Mouse (Mus musculus): ENCODE data around the gene Ccdc69. TPM values are rescaled to one million over a fixed set of nuclear protein-coding genes. Genes with fewer than 3 reads are reported as not detected.

The Ccdc69 gene
- polyA plus RNA-seq, 1 experiment from 2014 or later: 0.41 TPM

GRCm38 (mm10) chr11:55016758-55017157 lies 61.2 kb downstream of the Ccdc69 start:
- Histone ChIP-seq H3K4me1 (peaks cover 8% of the 10 kb centered on the region), H3K36me3 (peaks cover 4% of the 10 kb centered on the region; the same call in 1 of the 2 replicates), H3K9me3 (no peaks in the 10 kb centered on the region), H3K4me2 (replicated peaks) (no peak overlapping the region), H3K27ac (no peak overlapping the region), H3K9ac (no peak overlapping the region), H3K4me3 (no peak overlapping the region), H3K27me3 (replicated peaks) (no peaks in the 10 kb centered on the region)
- 76% methylated on average over 1 of the region's 1 CpGs for WGBS
- no peak for ATAC-seq (ENCODE audit: low FRiP score, low read depth)

GRCm38 (mm10) chr11:55015831-55016241 lies 62.1 kb downstream of the Ccdc69 start:
- Histone ChIP-seq H3K4me3 (no peak overlapping the region), H3K4me2 (replicated peaks) (no peak overlapping the region), H3K27ac (no peak overlapping the region), H3K9ac (no peak overlapping the region), H3K36me3 (peaks cover 4% of the 10 kb centered on the region; the same call in 1 of the 2 replicates), H3K9me3 (no peaks in the 10 kb centered on the region), H3K27me3 (replicated peaks) (no peaks in the 10 kb centered on the region), H3K4me1 (peaks cover 7% of the 10 kb centered on the region)
- ATAC-seq (ENCODE audit: low FRiP score, low read depth): no peak
- 82% methylated on average over 9 of the region's 9 CpGs for WGBS

GRCm38 (mm10) chr11:55015264-55015663 lies 62.7 kb downstream of the Ccdc69 start:
- H3K27ac ChIP-seq: no peak overlapping the region
- no peaks in the 10 kb centered on the region for H3K9me3 ChIP-seq
- ATAC-seq (ENCODE audit: low FRiP score, low read depth): no peak
- H3K4me1 ChIP-seq: peaks cover 7% of the 10 kb centered on the region
- no peaks in the 10 kb centered on the region for H3K27me3 ChIP-seq (replicated peaks)
- no peak overlapping the region for H3K9ac ChIP-seq
- no peak overlapping the region for H3K4me3 ChIP-seq
- H3K4me2 ChIP-seq (replicated peaks): no peak overlapping the region
- 88% methylated on average over 3 of the region's 3 CpGs for WGBS
- H3K36me3 ChIP-seq: peaks cover 4% of the 10 kb centered on the region; the same call in 1 of the 2 replicates

GRCm38 (mm10) chr11:55013802-55014201 lies 64.1 kb downstream of the Ccdc69 start:
- no peak overlapping the region for H3K9ac ChIP-seq
- no peaks in the 10 kb centered on the region for H3K27me3 ChIP-seq (replicated peaks)
- no peaks in the 10 kb centered on the region for H3K9me3 ChIP-seq
- no peaks in the 10 kb centered on the region; the same call in 1 of the 2 replicates for H3K4me1 ChIP-seq
- H3K4me2 ChIP-seq (replicated peaks): no peak overlapping the region
- no peak for ATAC-seq (ENCODE audit: low FRiP score, low read depth)
- peaks cover 13% of the 10 kb centered on the region for H3K36me3 ChIP-seq
- 78% methylated on average over 6 of the region's 6 CpGs for WGBS
- no peak overlapping the region for H3K27ac ChIP-seq
- H3K4me3 ChIP-seq: no peak overlapping the region

GRCm38 (mm10) chr11:55012551-55013521 lies 65.1 kb downstream of the Ccdc69 start:
- no peaks in the 10 kb centered on the region; the same call in 1 of the 2 replicates for H3K4me1 ChIP-seq
- H3K9ac ChIP-seq: no peak overlapping the region
- no peak for ATAC-seq (ENCODE audit: low FRiP score, low read depth)
- H3K27me3 ChIP-seq (replicated peaks): no peaks in the 10 kb centered on the region
- no peak overlapping the region for H3K4me2 ChIP-seq (replicated peaks)
- no peak overlapping the region for H3K27ac ChIP-seq
- no peaks in the 10 kb centered on the region for H3K9me3 ChIP-seq
- H3K36me3 ChIP-seq: peaks cover 20% of the 10 kb centered on the region
- H3K4me3 ChIP-seq: no peak overlapping the region
- 83% methylated on average over 5 of the region's 5 CpGs for WGBS

DNA sequence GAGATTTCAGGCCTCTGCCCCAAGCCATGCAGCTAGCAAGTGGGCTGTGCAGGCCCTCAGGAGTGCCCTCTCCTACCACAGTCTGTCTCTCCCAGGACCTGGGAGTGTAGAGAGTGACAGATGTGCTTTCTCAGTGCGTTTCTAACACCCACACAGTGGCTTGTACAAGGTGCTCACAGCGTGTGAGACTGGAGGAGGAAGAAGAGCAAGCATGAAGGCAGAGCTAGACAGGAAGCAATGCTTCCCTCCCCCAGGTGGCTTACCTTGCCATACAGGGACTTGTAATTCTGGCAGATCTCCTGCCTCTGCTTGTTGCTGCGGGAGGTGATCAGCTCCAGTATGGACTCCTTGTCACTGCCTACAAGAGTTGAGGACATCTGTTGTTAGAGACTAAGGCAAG lies 66.5 kb downstream of the Ccdc69 start:
- WGBS: 90% methylated on average over 3 of the region's 3 CpGs
- H3K4me3 ChIP-seq: no peak overlapping the region
- no peak for ATAC-seq (ENCODE audit: low FRiP score, low read depth)
- no peak overlapping the region for H3K4me2 ChIP-seq (replicated peaks)
- H3K4me1 ChIP-seq: no peaks in the 10 kb centered on the region; the same call in 1 of the 2 replicates
- H3K9ac ChIP-seq: no peak overlapping the region
- no peaks in the 10 kb centered on the region for H3K27me3 ChIP-seq (replicated peaks)
- H3K36me3 ChIP-seq: peaks cover 25% of the 10 kb centered on the region
- no peak overlapping the region for H3K27ac ChIP-seq
- no peaks in the 10 kb centered on the region for H3K9me3 ChIP-seq

- 79% methylated on average over 6 of the region's 6 CpGs for WGBS
- H3K9me3 ChIP-seq: no peaks in the 10 kb centered on the region
- H3K4me1 ChIP-seq: no peaks in the 10 kb centered on the region
- ATAC-seq (ENCODE audit: low FRiP score, low read depth): no peak
- H3K4me2 ChIP-seq (replicated peaks): no peak overlapping the region
- no peaks in the 10 kb centered on the region for H3K27me3 ChIP-seq (replicated peaks)
- no peak overlapping the region for H3K4me3 ChIP-seq
- no peak overlapping the region for H3K27ac ChIP-seq
- H3K36me3 ChIP-seq: peaks cover 23% of the 10 kb centered on the region; the same call in 1 of the 2 replicates
- H3K9ac ChIP-seq: no peak overlapping the region
Observed at GRCm38 (mm10) chr11:55008230-55008629, 69.7 kb downstream of the Ccdc69 start.

GRCm38 (mm10) chr11:55005684-55006083 lies 72.2 kb downstream of the Ccdc69 start:
- Histone ChIP-seq H3K4me3 (no peak overlapping the region), H3K4me2 (replicated peaks) (no peak overlapping the region), H3K36me3 (peaks cover 34% of the 10 kb centered on the region), H3K27ac (no peak overlapping the region), H3K27me3 (replicated peaks) (no peaks in the 10 kb centered on the region), H3K9ac (no peak overlapping the region), H3K4me1 (no peaks in the 10 kb centered on the region), H3K9me3 (peaks cover 3% of the 10 kb centered on the region; the same call in 1 of the 2 replicates)
- ATAC-seq (ENCODE audit: low FRiP score, low read depth): no peak
- whole genome bisulfite sequencing: 86% methylated on average over 5 of the region's 5 CpGs

DNA sequence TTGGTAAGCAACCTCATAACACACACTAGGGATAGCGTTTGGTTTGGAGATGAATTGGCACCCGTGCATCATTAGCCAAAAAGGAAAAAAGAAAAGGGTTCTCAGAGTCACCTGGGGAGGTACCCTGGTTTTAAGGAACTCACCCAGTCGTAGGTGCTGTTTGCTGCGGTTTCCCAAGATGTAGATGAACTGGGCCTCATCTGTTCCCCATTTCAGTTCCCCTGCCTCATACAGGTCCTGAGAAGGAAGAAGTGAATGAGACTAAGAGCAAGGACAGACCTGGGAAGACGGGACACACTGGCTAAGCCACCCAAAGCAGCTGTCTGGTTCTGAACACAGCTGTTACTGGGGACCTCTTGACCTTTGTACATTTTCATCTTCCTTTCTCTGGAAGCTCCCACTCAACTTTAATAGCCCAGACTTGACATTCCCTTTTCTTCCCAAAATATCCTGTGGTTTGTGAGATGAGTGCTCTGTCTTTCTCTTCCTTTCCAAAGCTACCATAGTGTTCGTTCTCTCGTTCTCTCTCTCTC lies 72.9 kb downstream of the Ccdc69 start:
- H3K4me1 ChIP-seq: no peaks in the 10 kb centered on the region
- ATAC-seq (ENCODE audit: low FRiP score, low read depth): no peak
- no peak overlapping the region for H3K4me2 ChIP-seq (replicated peaks)
- H3K9ac ChIP-seq: no peak overlapping the region
- no peaks in the 10 kb centered on the region for H3K27me3 ChIP-seq (replicated peaks)
- 82% methylated on average over 7 of the region's 7 CpGs for WGBS
- no peak overlapping the region for H3K27ac ChIP-seq
- no peak overlapping the region for H3K4me3 ChIP-seq
- peaks cover 3% of the 10 kb centered on the region; the same call in 1 of the 2 replicates for H3K9me3 ChIP-seq
- H3K36me3 ChIP-seq: peaks cover 33% of the 10 kb centered on the region

Other genes with a start within 250 kb of the Ccdc69 start
- gene Lyrm7, start 217.2 kb downstream of the Ccdc69 start, polyA plus RNA-seq (2016; fragmentation: Nextera tagmentation; extraction: Ambion mirVana): 7.4 and 8.7 TPM in 2 replicates
- gene Hint1, start 211.7 kb downstream of the Ccdc69 start, polyA plus RNA-seq (2016; fragmentation: Nextera tagmentation; extraction: Ambion mirVana): 653 and 677 TPM in 2 replicates
- 76.7 and 80.3 TPM in 2 replicates for gene Gpx3, start 175.7 kb downstream of the Ccdc69 start, polyA plus RNA-seq (2016; fragmentation: Nextera tagmentation; extraction: Ambion mirVana)
- gene Tnip1, start 115.2 kb downstream of the Ccdc69 start, polyA plus RNA-seq (2016; fragmentation: Nextera tagmentation; extraction: Ambion mirVana): 16.3 and 16.9 TPM in 2 replicates
- gene Anxa6, start 44.7 kb downstream of the Ccdc69 start, polyA plus RNA-seq (2016; fragmentation: Nextera tagmentation; extraction: Ambion mirVana): 91.8 and 93.2 TPM in 2 replicates
- gene Gm2a, start 20.0 kb upstream of the Ccdc69 start, polyA plus RNA-seq (2016; fragmentation: Nextera tagmentation; extraction: Ambion mirVana): 14.0 and 15.2 TPM in 2 replicates
- gene Slc36a3, start 73.6 kb upstream of the Ccdc69 start, polyA plus RNA-seq (2016; fragmentation: Nextera tagmentation; extraction: Ambion mirVana): not detected in 2 replicates
- 0.81 and 0.88 TPM in 2 replicates for gene Slc36a2, start 106.9 kb upstream of the Ccdc69 start, polyA plus RNA-seq (2016; fragmentation: Nextera tagmentation; extraction: Ambion mirVana)
- 2.3 and 3.1 TPM in 2 replicates for gene Slc36a1, start 126.2 kb upstream of the Ccdc69 start, polyA plus RNA-seq (2016; fragmentation: Nextera tagmentation; extraction: Ambion mirVana)